Mouse (Mus musculus) left cerebral cortex, adult 8-10 months (tissue): ENCODE data around the gene Atp1a2. TPM values are rescaled to one million over a fixed set of nuclear protein-coding genes. Genes with fewer than 3 reads are reported as not detected.
"Not testable (repeated sequence)": the region's sequence is repeated elsewhere in the genome, so short reads cannot be mapped to it uniquely, and the experiment has no call there.

Source experiments
- DNase-seq, 2 experiments: peaks; one replicate each; pipeline ENCODE4 v3.0.0; 2022; ENCODE audit warnings: low spot score in 2 of 2
- total RNA-seq, 4 experiments: library from RNA; stranded (reverse); gene quantifications; 2 replicates each; pipeline ENCODE4 v1.2.4; 2022

Atp1a2 gene
- total RNA-seq, 4 experiments from 2014 or later: 623 to 677 (median 661) TPM

- no peak for DNase-seq
Measured at GRCm38 (mm10) chr1:172277172-172277571, 20.7 kb downstream of the Atp1a2 start.

- DNase-seq: no peak
Measured at GRCm38 (mm10) chr1:172274547-172274946, 23.3 kb downstream of the Atp1a2 start.

- no peak for DNase-seq
Measured at GRCm38 (mm10) chr1:172274116-172274515, 23.7 kb downstream of the Atp1a2 start.

GRCm38 (mm10) chr1:172273386-172273785 is 24.5 kb downstream of the Atp1a2 start:
- DNase-seq: no peak

GRCm38 (mm10) chr1:172271765-172272164 is 26.1 kb downstream of the Atp1a2 start:
- no peak for DNase-seq

GRCm38 (mm10) chr1:172271208-172271607 is 26.7 kb downstream of the Atp1a2 start:
- no peak for DNase-seq

- no peak for DNase-seq
Measured at GRCm38 (mm10) chr1:172261477-172262078, 36.3 kb downstream of the Atp1a2 start, which contains the start of gene Igsf8. Gene Igsf8, plus strand, starts transcription at chr1:172261641.

- DNase-seq: no peak
Measured at GRCm38 (mm10) chr1:172258314-172258713, 39.5 kb downstream of the Atp1a2 start, which contains the start of gene Atp1a4. Gene Atp1a4, minus strand, starts transcription at chr1:172258414.

GRCm38 (mm10) chr1:172247679-172248078 is 50.2 kb downstream of the Atp1a2 start:
- DNase-seq: no peak

GRCm38 (mm10) chr1:172247216-172247615 is 50.6 kb downstream of the Atp1a2 start:
- DNase-seq: peak in 1 of 2 experiments; percentile 16

- DNase-seq: not testable (repeated sequence)
Measured at GRCm38 (mm10) chr1:172244645-172245044, 53.2 kb downstream of the Atp1a2 start.

GRCm38 (mm10) chr1:172243547-172244205 is 54.2 kb downstream of the Atp1a2 start:
- no peak for DNase-seq

- no peak for DNase-seq
Measured at GRCm38 (mm10) chr1:172242401-172242800, 55.5 kb downstream of the Atp1a2 start.

- no peak for DNase-seq
Measured at GRCm38 (mm10) chr1:172240945-172241708, 56.7 kb downstream of the Atp1a2 start.

GRCm38 (mm10) chr1:172229215-172229614 is 68.6 kb downstream of the Atp1a2 start:
- no peak for DNase-seq

GRCm38 (mm10) chr1:172228209-172228608 is 69.7 kb downstream of the Atp1a2 start:
- no peak for DNase-seq

Other genes with a start within 250 kb of the Atp1a2 start
- under 1 TPM; 0.14 to 0.70 (median 0.24) TPM for gene Nhlh1, start 240.5 kb downstream of the Atp1a2 start, total RNA-seq
- 100 to 1,000 TPM; 138 to 149 (median 144) TPM for gene Copa, start 215.5 kb downstream of the Atp1a2 start, total RNA-seq
- 10 to 100 TPM; 62.4 to 69.8 (median 64.3) TPM for gene Ncstn, start 215.3 kb downstream of the Atp1a2 start, total RNA-seq
- gene Pex19, start 171.3 kb downstream of the Atp1a2 start, total RNA-seq: 100 to 1,000 TPM in 1 of 4 experiments, 10 to 100 TPM in 3; 78.7 to 104 (median 83.8) TPM
- 100 to 1,000 TPM; 118 to 125 (median 119) TPM for gene Dcaf8, start 150.0 kb downstream of the Atp1a2 start, total RNA-seq
- gene Pea15a, start 91.3 kb downstream of the Atp1a2 start, total RNA-seq: 100 to 1,000 TPM; 409 to 452 (median 428) TPM
- gene Casq1, start 78.2 kb downstream of the Atp1a2 start, total RNA-seq: 1 to 10 TPM in 3 of 4 experiments, under 1 TPM in 1; 0.79 to 3.1 (median 2.0) TPM
- gene Atp1a4, start 39.6 kb downstream of the Atp1a2 start, total RNA-seq: not detected
- 100 to 1,000 TPM; 256 to 294 (median 274) TPM for gene Igsf8, start 36.4 kb downstream of the Atp1a2 start, total RNA-seq
- 100 to 1,000 TPM; 109 to 120 (median 112) TPM for gene Kcnj9, start 31.3 kb upstream of the Atp1a2 start, total RNA-seq
- gene Kcnj10, start 43.1 kb upstream of the Atp1a2 start, total RNA-seq: 100 to 1,000 TPM in 3 of 4 experiments, 10 to 100 TPM in 1; 98.2 to 130 (median 113) TPM
- gene Pigm, start 78.5 kb upstream of the Atp1a2 start, total RNA-seq: 1 to 10 TPM; 8.0 to 8.7 (median 8.1) TPM
- 1 to 10 TPM in 3 of 4 experiments, under 1 TPM in 1; 0.27 to 5.6 (median 3.3) TPM for gene Slamf9, start 177.3 kb upstream of the Atp1a2 start, total RNA-seq
- gene Igsf9, start 183.7 kb upstream of the Atp1a2 start, total RNA-seq: 1 to 10 TPM; 5.2 to 9.1 (median 7.9) TPM
- gene Tagln2, start 202.0 kb upstream of the Atp1a2 start, total RNA-seq: 10 to 100 TPM in 3 of 4 experiments, 1 to 10 TPM in 1; 9.6 to 15.4 (median 12.5) TPM
- gene Cfap45, start 222.7 kb upstream of the Atp1a2 start, total RNA-seq: 1 to 10 TPM; 3.7 to 4.7 (median 4.1) TPM